Mouse (Mus musculus) liver, adult 2 months (tissue): ENCODE results near the gene Gm17949. TPM values are rescaled to one million over a fixed set of nuclear protein-coding genes. Genes with fewer than 3 reads are reported as not detected.

Experiments used
- DNase-seq: peaks from one replicate; pipeline ENCODE4 v3.0.0-alpha.2; 2011; ENCODE audit warnings: low read depth, low spot score; ENCODE audit errors: extremely low read depth
- H3K27ac ChIP-seq: fragments of 200-500 bp; replicated peaks from 2 replicates; pipeline ENCODE4 v1.5.1; 2012; ENCODE audit warnings: low read depth, mild to moderate bottlenecking, control low read depth, inconsistent platforms, low read length; ENCODE audit not compliant: insufficient read depth
- H3K27me3 ChIP-seq: fragments of 200-500 bp; 2 replicates; pipeline ENCODE4 v1.6.1; 2012; ENCODE audit warnings: mild to moderate bottlenecking, moderate library complexity, low read length, inconsistent platforms; ENCODE audit not compliant: control insufficient read depth, insufficient read depth
- H3K36me3 ChIP-seq: fragments of 200-500 bp; 2 replicates; pipeline ENCODE4 v1.6.1; 2012; ENCODE audit warnings: low read length, inconsistent platforms; ENCODE audit not compliant: control insufficient read depth, insufficient read depth
- H3K4me1 ChIP-seq: fragments of 200-500 bp; 2 replicates; pipeline ENCODE4 v1.6.1; 2011; ENCODE audit warnings: low read length; ENCODE audit not compliant: control insufficient read depth, insufficient read depth
- H3K4me3 ChIP-seq: fragments of 200-500 bp; 2 replicates; pipeline ENCODE4 v1.5.1; 2011; ENCODE audit warnings: low read depth, mild to moderate bottlenecking, control low read depth, low read length, moderate library complexity; ENCODE audit not compliant: insufficient read depth
- H3K79me2 ChIP-seq: fragments of 200-500 bp; 2 replicates; pipeline ENCODE4 v1.6.1; 2012; ENCODE audit warnings: inconsistent platforms, mild to moderate bottlenecking, low read length, moderate library complexity; ENCODE audit not compliant: control insufficient read depth, insufficient read depth
- H3K9ac ChIP-seq: fragments of 200-500 bp; 2 replicates; pipeline ENCODE4 v1.6.1; 2012; ENCODE audit warnings: low read depth, mild to moderate bottlenecking, control low read depth, inconsistent platforms, low read length
- CTCF ChIP-seq: fragments of 200-500 bp; IDR thresholded peaks from 2 replicates; pipeline ENCODE4 v1.5.1; 2011; ENCODE audit warnings: low read depth, low read length, control low read depth
- POLR2A ChIP-seq: fragments of 200-500 bp; IDR thresholded peaks from 2 replicates; pipeline ENCODE4 v1.6.1; 2011; ENCODE audit warnings: low read length, control low read depth; ENCODE audit not compliant: insufficient read depth; ENCODE audit errors: extremely low read depth
- WGBS: fragments of 180-500 bp; shearing (Covaris S2); methylation state at CpG from one replicate; pipeline ENCODE4 v1.1.7; 2018; 5-methylcytosine and 5-hydroxymethylcytosine counted together
- polyA plus RNA-seq: library from polyadenylated mRNA; depleted of rRNA; stranded (reverse); fragments of >200 nt; gene quantifications from 2 replicates; pipeline ENCODE4 v1.2.3, GENCODE M21; 2012
- total RNA-seq: library from RNA; depleted of rRNA; stranded (reverse); fragments of >200 nt; gene quantifications from 2 replicates; pipeline ENCODE4 v1.2.3, GENCODE M21; 2014

Gene Gm17949
- total and polyA plus RNA-seq, 2 experiments, result not detected

DNA sequence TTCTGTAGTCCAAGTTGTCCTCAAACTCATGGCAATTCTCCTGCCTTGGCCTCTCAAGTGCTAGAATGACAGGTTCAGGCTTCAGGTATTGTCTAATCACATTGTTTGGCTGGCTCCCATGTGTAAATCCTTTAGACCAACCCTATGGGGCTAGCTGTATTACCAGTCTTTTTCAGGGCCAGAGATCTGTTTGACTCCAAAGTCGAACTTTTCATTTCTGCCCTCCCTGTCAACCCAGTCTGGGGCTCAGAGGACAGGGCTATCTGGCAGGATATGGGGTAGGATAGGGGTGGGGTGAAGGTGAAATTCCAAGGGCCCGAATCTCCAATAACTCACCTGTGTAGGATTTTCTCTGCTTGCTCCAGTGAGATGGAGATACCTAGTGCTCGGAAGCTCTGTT lies 45.0 kb downstream of the Gm17949 start:
- H3K4me1 ChIP-seq, result peaks cover 17% of the 10 kb centered on the region

DNA sequence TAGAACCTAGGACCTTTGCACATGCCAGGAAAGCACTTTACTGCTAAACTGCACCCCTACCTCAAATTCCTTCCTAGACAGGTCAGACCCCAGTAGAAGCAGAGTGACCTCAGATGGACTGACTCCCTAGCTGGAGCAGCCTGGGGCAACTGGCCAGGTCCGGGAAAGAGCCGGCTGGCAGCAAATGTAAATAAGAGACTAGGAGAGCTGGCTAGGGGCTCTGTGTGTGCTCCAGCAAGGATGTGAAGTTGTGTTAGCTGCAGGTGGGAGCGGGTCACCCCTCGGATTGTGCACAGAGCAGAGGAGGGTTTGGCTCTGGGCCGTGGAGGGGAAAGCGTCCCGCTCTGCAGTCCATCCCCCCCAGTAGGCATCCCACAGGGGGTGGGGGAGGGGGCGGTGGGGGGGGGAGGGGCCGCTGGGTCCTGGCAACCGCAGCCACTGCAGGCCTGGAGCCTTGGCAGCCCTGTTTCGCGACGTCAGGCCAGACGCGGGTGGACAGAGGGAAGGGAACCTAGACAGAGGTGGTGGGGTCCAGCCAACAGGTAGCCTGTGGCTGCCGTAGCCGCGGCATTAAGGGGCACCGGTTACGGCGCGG lies 47.7 kb downstream of the Gm17949 start, which contains the start of gene Crb3:
Crb3 (plus strand) TSS at position 215 of the 595 bp plus-strand sequence.
- peaks cover 8% of the 10 kb centered on the region for H3K36me3 ChIP-seq
- peak within 1 kb of the TSS; percentile 97 for H3K9ac ChIP-seq
- WGBS, result 3% methylated on average over 14 of the region's 22 CpGs
- no peaks in the 10 kb centered on the region for H3K27me3 ChIP-seq
- peak within 1 kb of the TSS; percentile 92 for H3K4me3 ChIP-seq
- TF ChIP-seq CTCF (no peak), POLR2A (0 out of 2 replicates have a peak, but pooled peaks have one; percentile 43)
- peaks cover 21% of the 10 kb centered on the region for H3K4me1 ChIP-seq
- DNase-seq, result peak; percentile 80
- H3K79me2 ChIP-seq, result peaks cover 4% of the 10 kb centered on the region; the same call in 1 of the 2 replicates
- H3K27ac ChIP-seq, result peak within 1 kb of the TSS; percentile 93

More for the DNA sequence above, 45.0 kb downstream of the Gm17949 start:
- DNase-seq, result peak; percentile 96
- Histone ChIP-seq H3K9ac (no peak overlapping the region), H3K79me2 (no peaks in the 10 kb centered on the region), H3K27ac (peak overlapping the region; percentile 67), H3K27me3 (no peaks in the 10 kb centered on the region), H3K4me3 (no peak overlapping the region), H3K36me3 (peaks cover 26% of the 10 kb centered on the region)
- WGBS, result 14% methylated on average over 3 of the region's 3 CpGs
- TF ChIP-seq POLR2A, result no peak
- no peak for TF ChIP-seq CTCF

- peak within 1 kb of the TSS; percentile 97 for H3K9ac ChIP-seq
- no peaks in the 10 kb centered on the region for H3K27me3 ChIP-seq
- peak within 1 kb of the TSS; percentile 93 for H3K27ac ChIP-seq
- peak within 1 kb of the TSS; percentile 92 for H3K4me3 ChIP-seq
- TF ChIP-seq CTCF (no peak), POLR2A (0 out of 2 replicates have a peak, but pooled peaks have one; percentile 28)
- peaks cover 4% of the 10 kb centered on the region; the same call in 1 of the 2 replicates for H3K79me2 ChIP-seq
- H3K4me1 ChIP-seq, result peaks cover 21% of the 10 kb centered on the region
- H3K36me3 ChIP-seq, result peaks cover 2% of the 10 kb centered on the region
- no peak for DNase-seq
- WGBS, result under 1% methylated on average over 45 of the region's 45 CpGs
Measured at GRCm38 (mm10) chr17:57059486-57059977, 48.3 kb downstream of the Gm17949 start, which contains the start of gene Slc25a23. Slc25a23 (minus strand) TSS chr17:57059863.

DNA sequence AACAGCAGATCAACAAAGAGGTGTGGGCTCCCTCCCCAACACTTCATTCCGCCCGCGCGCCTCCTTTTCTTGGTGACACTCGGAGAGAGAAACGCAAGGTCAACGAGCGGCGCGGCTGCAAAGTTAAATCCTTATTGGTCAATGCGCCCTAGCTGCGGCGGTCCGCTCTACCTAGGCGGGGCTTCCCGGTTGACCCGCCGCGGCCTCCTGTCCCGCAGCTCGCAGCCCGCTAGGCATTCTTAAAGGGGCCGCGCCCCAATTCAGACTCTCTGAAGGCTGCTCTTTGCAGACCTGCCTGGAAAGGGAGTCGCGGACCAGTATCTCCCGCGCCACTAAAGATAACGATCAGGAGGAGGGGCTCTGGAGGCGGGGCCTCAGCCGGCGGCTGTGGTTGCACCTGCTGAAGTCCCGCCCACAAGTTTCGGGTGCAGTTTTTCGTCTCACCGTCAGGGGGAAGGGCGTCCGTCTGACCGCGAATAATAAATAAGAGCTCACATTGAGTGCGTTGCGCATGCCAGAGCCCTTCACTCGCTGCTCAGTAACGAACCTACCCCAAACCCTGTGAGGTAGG lies 49.0 kb downstream of the Gm17949 start:
- peaks cover 21% of the 10 kb centered on the region for H3K4me1 ChIP-seq
- H3K27ac ChIP-seq, result peak overlapping the region; percentile 46
- no peak for TF ChIP-seq POLR2A
- TF ChIP-seq CTCF, result peak; percentile 83
- no peaks in the 10 kb centered on the region for H3K27me3 ChIP-seq
- H3K79me2 ChIP-seq, result peaks cover 4% of the 10 kb centered on the region; the same call in 1 of the 2 replicates
- DNase-seq, result peak; percentile 95
- H3K36me3 ChIP-seq, result no peaks in the 10 kb centered on the region; the same call in 1 of the 2 replicates
- under 1% methylated on average over 44 of the region's 44 CpGs for WGBS
- H3K9ac ChIP-seq, result peak overlapping the region; percentile 19; the same call in 1 of the 2 replicates
- peak overlapping the region; percentile 92 for H3K4me3 ChIP-seq

DNA sequence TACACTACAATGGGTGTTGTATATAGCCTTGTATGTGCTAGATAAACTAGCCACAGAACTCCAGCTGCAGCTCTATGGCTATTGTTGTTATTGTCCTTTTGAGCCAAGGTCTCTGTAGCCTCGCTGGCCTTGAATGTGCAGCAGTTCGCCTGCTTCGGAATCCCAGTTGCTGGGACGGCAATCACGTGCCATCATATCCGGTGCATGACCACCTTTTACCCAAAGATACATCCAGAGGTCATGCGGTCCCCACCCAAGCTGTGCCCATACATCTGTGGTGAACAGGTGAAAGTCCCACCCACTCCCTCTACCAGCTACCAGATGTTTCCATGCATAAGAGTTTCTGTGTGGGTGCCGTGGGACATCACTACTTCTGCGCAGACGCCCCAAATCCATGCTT lies 49.8 kb downstream of the Gm17949 start:
- no peak for DNase-seq
- peaks cover 17% of the 10 kb centered on the region for H3K4me1 ChIP-seq
- no peak overlapping the region for H3K9ac ChIP-seq
- no peak overlapping the region for H3K4me3 ChIP-seq
- peaks cover 4% of the 10 kb centered on the region; the same call in 1 of the 2 replicates for H3K79me2 ChIP-seq
- H3K27ac ChIP-seq, result no peak overlapping the region
- no peaks in the 10 kb centered on the region for H3K27me3 ChIP-seq
- TF ChIP-seq CTCF, result no peak
- no peak for TF ChIP-seq POLR2A
- 51% methylated on average over 10 of the region's 10 CpGs for WGBS
- no peaks in the 10 kb centered on the region; the same call in 1 of the 2 replicates for H3K36me3 ChIP-seq

DNA sequence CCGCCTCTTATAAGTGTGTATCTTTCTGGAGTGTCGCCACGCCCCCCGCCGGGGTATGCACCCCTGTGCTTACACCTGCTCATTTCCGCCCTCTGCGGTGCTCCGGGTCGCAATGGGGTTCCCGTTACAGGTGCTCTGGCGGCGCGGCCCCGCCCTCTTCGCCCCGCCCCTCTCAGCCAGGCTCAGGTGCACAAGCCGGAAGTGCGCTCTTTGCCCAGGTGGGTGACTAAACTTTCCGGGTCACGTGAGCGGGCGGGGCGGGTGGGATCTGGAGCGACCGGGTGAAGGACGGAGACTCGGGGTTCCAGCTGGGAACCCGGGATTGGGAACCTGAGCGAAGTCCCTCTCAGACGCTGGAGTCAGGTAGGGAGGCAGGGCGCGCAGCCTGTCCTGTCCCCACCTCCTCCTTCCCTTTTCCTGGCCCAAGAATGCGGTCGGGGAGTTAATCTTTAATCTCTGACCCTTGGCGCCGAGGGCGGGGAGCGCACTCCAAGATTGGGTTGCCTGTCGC lies 50.8 kb downstream of the Gm17949 start:
- Histone ChIP-seq H3K4me1 (peaks cover 14% of the 10 kb centered on the region), H3K9ac (peak overlapping the region; percentile 83), H3K4me3 (peak overlapping the region; percentile 78), H3K79me2 (peaks cover 4% of the 10 kb centered on the region; the same call in 1 of the 2 replicates), H3K36me3 (no peaks in the 10 kb centered on the region; the same call in 1 of the 2 replicates), H3K27me3 (no peaks in the 10 kb centered on the region), H3K27ac (peak overlapping the region; percentile 80)
- TF ChIP-seq CTCF (no peak), POLR2A (0 out of 2 replicates have a peak, but pooled peaks have one; percentile 19)
- peak; percentile 74 for DNase-seq
- WGBS, result under 1% methylated on average over 39 of the region's 39 CpGs
